Mouse (Mus musculus): ENCODE data around the gene Tnrc18. TPM values are rescaled to one million over a fixed set of nuclear protein-coding genes. Genes with fewer than 3 reads are reported as not detected.

The Tnrc18 gene
- polyA plus RNA-seq, 1 experiment from 2014 or later, result 28.1 TPM

GRCm38 (mm10) chr5:142701651-142702510, 115.6 kb downstream of the Tnrc18 start:
- H3K9me3 ChIP-seq (replicated peaks), result no peaks in the 10 kb centered on the region
- no peak overlapping the region for H3K27ac ChIP-seq
- peak overlapping the region; percentile 53 for H3K4me3 ChIP-seq (replicated peaks)
- H3K36me3 ChIP-seq, result no peaks in the 10 kb centered on the region
- H3K4me2 ChIP-seq, result peak overlapping the region; percentile 96
- peaks cover 51% of the 10 kb centered on the region for H3K27me3 ChIP-seq
- 0% methylated on average over 70 of the region's 72 CpGs for WGBS
- peak; percentile 89 for ATAC-seq (replicated peaks; ENCODE audit: low FRiP score)
- peak overlapping the region; percentile 49 for H3K9ac ChIP-seq
- H3K4me1 ChIP-seq, result peaks cover 19% of the 10 kb centered on the region

- 7% methylated on average over 15 of the region's 15 CpGs for WGBS
Observed at GRCm38 (mm10) chr5:142700842-142701589, 116.4 kb downstream of the Tnrc18 start.

GRCm38 (mm10) chr5:142697742-142698141, 119.7 kb downstream of the Tnrc18 start:
- no peak overlapping the region for H3K4me3 ChIP-seq (replicated peaks)
- WGBS, result 64% methylated on average over 2 of the region's 2 CpGs
- no peaks in the 10 kb centered on the region for H3K9me3 ChIP-seq (replicated peaks)
- H3K4me2 ChIP-seq, result no peak overlapping the region
- H3K27me3 ChIP-seq, result peaks cover 41% of the 10 kb centered on the region
- ATAC-seq (replicated peaks; ENCODE audit: low FRiP score), result no peak
- no peak overlapping the region for H3K9ac ChIP-seq
- no peak overlapping the region for H3K27ac ChIP-seq
- H3K4me1 ChIP-seq, result peaks cover 18% of the 10 kb centered on the region
- no peaks in the 10 kb centered on the region for H3K36me3 ChIP-seq

More at GRCm38 (mm10) chr5:142700842-142701589, 116.4 kb downstream of the Tnrc18 start:
- Histone ChIP-seq H3K27ac (no peak overlapping the region), H3K4me2 (peak overlapping the region; percentile 96), H3K9ac (no peak overlapping the region), H3K4me1 (peaks cover 19% of the 10 kb centered on the region), H3K4me3 (replicated peaks) (peak overlapping the region; percentile 53), H3K27me3 (peaks cover 54% of the 10 kb centered on the region), H3K9me3 (replicated peaks) (no peaks in the 10 kb centered on the region), H3K36me3 (no peaks in the 10 kb centered on the region)
- ATAC-seq (replicated peaks; ENCODE audit: low FRiP score), result peak; percentile 65

- Histone ChIP-seq H3K4me3 (replicated peaks) (no peak overlapping the region), H3K9ac (no peak overlapping the region), H3K4me2 (no peak overlapping the region), H3K27ac (no peak overlapping the region), H3K27me3 (peaks cover 36% of the 10 kb centered on the region), H3K9me3 (replicated peaks) (no peaks in the 10 kb centered on the region), H3K36me3 (no peaks in the 10 kb centered on the region), H3K4me1 (peaks cover 10% of the 10 kb centered on the region)
- 90% methylated on average over 6 of the region's 6 CpGs for WGBS
- no peak for ATAC-seq (replicated peaks; ENCODE audit: low FRiP score)
Observed at GRCm38 (mm10) chr5:142696865-142697264, 120.6 kb downstream of the Tnrc18 start.

GRCm38 (mm10) chr5:142696258-142696657, 121.2 kb downstream of the Tnrc18 start:
- peaks cover 4% of the 10 kb centered on the region; the same call in 1 of the 2 replicates for H3K4me1 ChIP-seq
- ATAC-seq (replicated peaks; ENCODE audit: low FRiP score), result no peak
- peaks cover 31% of the 10 kb centered on the region for H3K27me3 ChIP-seq
- WGBS, result 30% methylated on average over 6 of the region's 6 CpGs
- H3K9me3 ChIP-seq (replicated peaks), result no peaks in the 10 kb centered on the region
- H3K27ac ChIP-seq, result no peak overlapping the region
- H3K4me3 ChIP-seq (replicated peaks), result no peak overlapping the region
- no peak overlapping the region for H3K9ac ChIP-seq
- no peaks in the 10 kb centered on the region for H3K36me3 ChIP-seq
- H3K4me2 ChIP-seq, result no peak overlapping the region

- no peaks in the 10 kb centered on the region for H3K4me1 ChIP-seq
- H3K36me3 ChIP-seq, result no peaks in the 10 kb centered on the region
- no peak overlapping the region for H3K4me3 ChIP-seq (replicated peaks)
- H3K4me2 ChIP-seq, result no peak overlapping the region
- no peaks in the 10 kb centered on the region for H3K9me3 ChIP-seq (replicated peaks)
- no peak for ATAC-seq (replicated peaks; ENCODE audit: low FRiP score)
- 12% methylated on average over 12 of the region's 12 CpGs for WGBS
- H3K27me3 ChIP-seq, result peaks cover 17% of the 10 kb centered on the region
- no peak overlapping the region for H3K27ac ChIP-seq
- no peak overlapping the region for H3K9ac ChIP-seq
Observed at GRCm38 (mm10) chr5:142694627-142695340, 122.7 kb downstream of the Tnrc18 start.

GRCm38 (mm10) chr5:142693738-142694430, 123.6 kb downstream of the Tnrc18 start:
- Histone ChIP-seq H3K9me3 (replicated peaks) (no peaks in the 10 kb centered on the region), H3K4me1 (no peaks in the 10 kb centered on the region), H3K4me3 (replicated peaks) (no peak overlapping the region), H3K4me2 (no peak overlapping the region), H3K27ac (no peak overlapping the region), H3K9ac (no peak overlapping the region), H3K36me3 (no peaks in the 10 kb centered on the region), H3K27me3 (peaks cover 11% of the 10 kb centered on the region; the same call in 1 of the 2 replicates)
- ATAC-seq (replicated peaks; ENCODE audit: low FRiP score), result no peak
- 53% methylated on average over 8 of the region's 8 CpGs for WGBS

GRCm38 (mm10) chr5:142692971-142693737, 124.3 kb downstream of the Tnrc18 start:
- no peak overlapping the region for H3K9ac ChIP-seq
- no peaks in the 10 kb centered on the region for H3K4me1 ChIP-seq
- no peak overlapping the region for H3K4me2 ChIP-seq
- no peak overlapping the region for H3K27ac ChIP-seq
- H3K27me3 ChIP-seq, result peaks cover 8% of the 10 kb centered on the region; the same call in 1 of the 2 replicates
- H3K36me3 ChIP-seq, result no peaks in the 10 kb centered on the region
- H3K4me3 ChIP-seq (replicated peaks), result no peak overlapping the region
- H3K9me3 ChIP-seq (replicated peaks), result no peaks in the 10 kb centered on the region
- 76% methylated on average over 12 of the region's 12 CpGs for WGBS
- no peak for ATAC-seq (replicated peaks; ENCODE audit: low FRiP score)

GRCm38 (mm10) chr5:142692248-142692647, 125.2 kb downstream of the Tnrc18 start, which contains the start of gene Slc29a4:
Slc29a4 (plus strand) TSS chr5:142692512.
- no peak within 1 kb of the TSS for H3K27ac ChIP-seq
- H3K4me1 ChIP-seq, result no peaks in the 10 kb centered on the region
- no peak within 1 kb of the TSS for H3K9ac ChIP-seq
- no peak within 1 kb of the TSS for H3K4me3 ChIP-seq (replicated peaks)
- no peaks in the 10 kb centered on the region for H3K36me3 ChIP-seq
- no peaks in the 10 kb centered on the region for H3K9me3 ChIP-seq (replicated peaks)
- no peak for ATAC-seq (replicated peaks; ENCODE audit: low FRiP score)
- H3K4me2 ChIP-seq, result no peak within 1 kb of the TSS
- 35% methylated on average over 14 of the region's 14 CpGs for WGBS
- H3K27me3 ChIP-seq, result 0 out of 2 replicates have a peak, but pooled peaks cover 5% of the 10 kb centered on the region

GRCm38 (mm10) chr5:142690343-142690742, 127.1 kb downstream of the Tnrc18 start:
- Histone ChIP-seq H3K27ac (no peak overlapping the region), H3K36me3 (no peaks in the 10 kb centered on the region), H3K27me3 (no peaks in the 10 kb centered on the region), H3K9ac (no peak overlapping the region), H3K4me3 (replicated peaks) (no peak overlapping the region), H3K4me1 (no peaks in the 10 kb centered on the region), H3K9me3 (replicated peaks) (no peaks in the 10 kb centered on the region), H3K4me2 (no peak overlapping the region)
- WGBS, result 80% methylated on average over 3 of the region's 3 CpGs
- no peak for ATAC-seq (replicated peaks; ENCODE audit: low FRiP score)

GRCm38 (mm10) chr5:142688866-142689265, 128.6 kb downstream of the Tnrc18 start:
- ATAC-seq (replicated peaks; ENCODE audit: low FRiP score), result no peak
- 57% methylated on average over 6 of the region's 6 CpGs for WGBS

More at GRCm38 (mm10) chr5:142688866-142689265, 128.6 kb downstream of the Tnrc18 start:
- Histone ChIP-seq H3K27me3 (no peaks in the 10 kb centered on the region), H3K4me2 (no peak overlapping the region), H3K9me3 (replicated peaks) (no peaks in the 10 kb centered on the region), H3K36me3 (no peaks in the 10 kb centered on the region), H3K4me3 (replicated peaks) (no peak overlapping the region), H3K27ac (no peak overlapping the region), H3K9ac (no peak overlapping the region), H3K4me1 (no peaks in the 10 kb centered on the region)
